Mouse (Mus musculus): ENCODE data around the gene Pomc.

GRCm38 (mm10) chr12:3915852-3916251 lies 38.9 kb upstream of the Pomc start:
- no peak for TF ChIP-seq CTCF (IDR thresholded peaks at IDR 0.05; ENCODE audit: control insufficient read depth, insufficient read depth, low read length)
- TF ChIP-seq POLR2A (IDR thresholded peaks at IDR 0.05; ENCODE audit: borderline replicate concordance, control insufficient read depth, low read depth, low read length) = no peak

All from bone marrow, adult 2 months (tissue).